Mouse (Mus musculus) gastrocnemius, postnatal 25 days (tissue): ENCODE measurements around the gene Frmpd1. TPM values are rescaled to one million over a fixed set of nuclear protein-coding genes. Genes with fewer than 3 reads are reported as not detected.

Experiments
- DNase-seq: peaks from one replicate; pipeline ENCODE4 v3.0.0; 2022
- total RNA-seq, 2 experiments: library from RNA; stranded (reverse); gene quantifications; 1 replicate in 1 of 2; 2 replicates in 1 of 2; pipeline ENCODE4 v1.2.3; 2021

Gene Frmpd1
- total RNA-seq, 2 experiments from 2014 or later: 0.51 to 0.56 TPM

DNA sequence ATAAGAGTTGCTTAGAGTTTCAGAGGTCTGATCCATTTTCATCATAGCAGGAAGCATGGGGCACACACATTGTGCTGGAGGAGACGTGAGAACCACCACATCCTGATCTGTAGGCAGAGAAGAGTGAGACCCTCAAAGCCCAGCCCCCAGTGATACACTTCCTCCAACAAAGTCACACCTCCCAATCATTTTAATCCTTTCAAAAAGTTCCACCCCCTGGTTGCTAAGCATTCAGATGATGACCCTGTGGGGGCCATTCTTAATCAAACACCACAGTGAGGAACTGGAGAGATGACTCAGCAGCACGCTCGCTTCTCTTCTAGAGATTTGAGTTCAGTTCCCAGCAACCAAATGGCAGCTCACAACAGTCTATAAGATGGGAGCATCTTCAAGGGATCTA lies 147.8 kb downstream of the Frmpd1 start:
- no peak for DNase-seq

Other genes with a start within 250 kb of the Frmpd1 start
- gene Grhpr, start 203.5 kb upstream of the Frmpd1 start, total RNA-seq: 10 to 100 TPM; 22.5 to 25.6 TPM
- 1 to 10 TPM; 2.8 to 3.4 TPM for gene Zbtb5, start 172.5 kb upstream of the Frmpd1 start, total RNA-seq
- 1 to 10 TPM; 4.0 to 4.6 TPM for gene Polr1e, start 166.3 kb upstream of the Frmpd1 start, total RNA-seq
- 1 to 10 TPM; 2.5 TPM for gene Fbxo10, start 100.3 kb upstream of the Frmpd1 start, total RNA-seq
- gene Tomm5, start 76.8 kb upstream of the Frmpd1 start, total RNA-seq: 100 to 1,000 TPM in 1 of 2 experiments, 10 to 100 TPM in 1; 84.5 to 103 TPM
- gene Trmt10b, start 112.3 kb downstream of the Frmpd1 start, total RNA-seq: 1 to 10 TPM; 4.9 to 5.3 TPM
- gene Dcaf10, start 157.2 kb downstream of the Frmpd1 start, total RNA-seq: 1 to 10 TPM; 9.3 to 9.9 TPM
- 10 to 100 TPM in 1 of 2 experiments, 1 to 10 TPM in 1; 9.6 to 10.0 TPM for gene Exosc3, start 157.9 kb downstream of the Frmpd1 start, total RNA-seq
- 10 to 100 TPM; 74.9 to 77.3 TPM for gene Slc25a51, start 223.9 kb downstream of the Frmpd1 start, total RNA-seq